Mouse (Mus musculus): ENCODE measurements around the gene 3110082I17Rik. TPM values are rescaled to one million over a fixed set of nuclear protein-coding genes. Genes with fewer than 3 reads are reported as not detected.

The 3110082I17Rik gene
- polyA plus RNA-seq, 1 experiment from 2014 or later = 51.6 TPM

- no peaks in the 10 kb centered on the region for H3K9me3 ChIP-seq (replicated peaks)
- WGBS = 94% methylated on average over 8 of the region's 8 CpGs
- no peak overlapping the region for H3K27ac ChIP-seq
- H3K4me3 ChIP-seq = no peak overlapping the region
- H3K27me3 ChIP-seq (ENCODE audit: low read depth, poor library complexity, severe bottlenecking) = no peaks in the 10 kb centered on the region
- peaks cover 13% of the 10 kb centered on the region for H3K4me1 ChIP-seq
- H3K36me3 ChIP-seq = no peaks in the 10 kb centered on the region
- no peak for DNase-seq (ENCODE audit: low spot score)
Measured at GRCm38 (mm10) chr5:139445258-139445657, 15.1 kb downstream of the 3110082I17Rik start.

- Histone ChIP-seq H3K27ac (no peak overlapping the region), H3K4me3 (no peak overlapping the region), H3K27me3 (ENCODE audit: low read depth, poor library complexity, severe bottlenecking) (no peaks in the 10 kb centered on the region), H3K36me3 (no peaks in the 10 kb centered on the region), H3K9me3 (replicated peaks) (no peaks in the 10 kb centered on the region), H3K4me1 (peaks cover 4% of the 10 kb centered on the region; the same call in 1 of the 2 replicates)
- WGBS = 76% methylated on average over 4 of the region's 4 CpGs
- no peak for DNase-seq (ENCODE audit: low spot score)
Measured at GRCm38 (mm10) chr5:139442962-139443361, 17.4 kb downstream of the 3110082I17Rik start.

DNA sequence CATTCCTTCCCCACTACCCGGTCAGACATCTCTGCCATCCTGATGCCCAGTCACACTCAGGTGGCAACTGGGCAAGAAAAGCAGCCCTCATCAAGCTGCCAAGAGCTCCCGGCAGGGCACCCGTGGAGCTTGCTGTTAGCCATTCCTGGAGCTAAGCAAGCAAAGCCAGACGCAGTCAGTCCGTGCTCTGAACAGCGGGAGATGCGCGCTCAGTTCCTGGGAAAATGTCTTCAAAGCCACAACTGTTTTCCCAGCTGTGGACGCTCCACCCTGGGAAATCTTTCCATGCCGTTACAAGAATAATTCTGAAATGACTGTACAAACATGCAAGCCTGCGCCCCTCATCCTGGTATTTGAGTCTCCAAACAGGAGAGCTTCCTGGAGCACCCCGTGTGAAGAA lies 17.9 kb downstream of the 3110082I17Rik start:
- no peaks in the 10 kb centered on the region for H3K27me3 ChIP-seq (ENCODE audit: low read depth, poor library complexity, severe bottlenecking)
- H3K4me1 ChIP-seq = peaks cover 4% of the 10 kb centered on the region; the same call in 1 of the 2 replicates
- WGBS = 89% methylated on average over 12 of the region's 12 CpGs
- no peaks in the 10 kb centered on the region for H3K36me3 ChIP-seq
- no peak overlapping the region for H3K27ac ChIP-seq
- H3K9me3 ChIP-seq (replicated peaks) = no peaks in the 10 kb centered on the region
- no peak overlapping the region for H3K4me3 ChIP-seq
- DNase-seq (ENCODE audit: low spot score) = no peak

DNA sequence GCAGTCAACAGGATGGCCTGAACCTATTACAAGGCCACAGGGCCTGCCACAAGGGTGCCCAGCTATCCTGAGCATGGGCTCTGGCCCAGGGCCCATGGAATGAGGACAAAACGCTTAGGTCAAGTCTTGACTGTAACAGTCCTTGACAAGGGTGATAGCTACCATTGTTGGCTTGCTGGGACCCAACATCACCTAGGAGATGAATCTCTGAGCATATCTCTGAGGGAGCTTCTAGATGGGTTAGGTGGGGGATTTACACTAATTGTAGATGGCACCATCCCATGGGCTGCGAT lies 18.7 kb downstream of the 3110082I17Rik start:
- H3K27me3 ChIP-seq (ENCODE audit: low read depth, poor library complexity, severe bottlenecking) = no peaks in the 10 kb centered on the region
- H3K27ac ChIP-seq = no peak overlapping the region
- no peak overlapping the region for H3K4me3 ChIP-seq
- H3K36me3 ChIP-seq = peaks cover 2% of the 10 kb centered on the region; the same call in 1 of the 2 replicates
- H3K9me3 ChIP-seq (replicated peaks) = no peaks in the 10 kb centered on the region
- H3K4me1 ChIP-seq = peaks cover 4% of the 10 kb centered on the region; the same call in 1 of the 2 replicates
- no peak for DNase-seq (ENCODE audit: low spot score)
- WGBS = 97% methylated on average over 2 of the region's 2 CpGs

DNA sequence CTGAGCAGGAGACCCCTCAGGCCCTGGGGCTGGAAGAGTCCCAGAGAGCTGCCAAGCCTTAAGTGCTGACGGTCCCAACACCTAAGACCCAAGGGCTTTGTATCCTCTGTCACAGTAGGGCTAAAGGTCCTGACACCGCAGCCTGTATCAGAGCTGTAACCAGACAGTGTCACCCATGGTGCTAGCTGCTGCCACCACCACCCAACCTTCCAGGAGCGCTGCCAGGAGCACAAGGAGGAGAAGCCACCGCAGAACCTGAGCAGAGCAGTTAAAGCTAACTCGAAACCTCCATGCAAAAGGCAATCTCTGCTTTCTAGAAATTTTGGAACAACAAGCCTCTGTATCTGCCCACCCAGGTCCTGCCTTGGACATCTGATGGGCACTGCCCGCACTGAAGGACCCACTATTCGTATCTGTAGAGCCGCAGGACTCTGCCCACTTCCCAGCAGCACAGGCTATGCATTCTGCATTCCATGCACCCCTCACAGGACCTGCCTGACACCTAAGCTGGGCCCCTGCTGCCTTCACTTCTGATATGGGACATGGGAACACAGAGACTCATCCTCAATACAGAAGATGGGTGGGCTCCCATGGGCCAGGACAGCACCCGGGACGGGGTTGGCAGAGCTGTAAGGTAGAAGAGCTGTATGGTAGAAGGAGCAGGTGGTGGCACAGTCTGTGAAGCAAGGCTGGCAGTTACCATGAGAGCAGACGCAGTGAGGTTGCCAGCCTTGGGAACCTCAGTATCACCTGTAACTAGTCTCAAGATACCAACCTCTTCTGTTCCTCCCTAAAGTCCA lies 19.2 kb downstream of the 3110082I17Rik start:
- Histone ChIP-seq H3K4me3 (no peak overlapping the region), H3K9me3 (replicated peaks) (no peaks in the 10 kb centered on the region), H3K4me1 (peaks cover 4% of the 10 kb centered on the region; the same call in 1 of the 2 replicates), H3K27ac (no peak overlapping the region), H3K27me3 (ENCODE audit: low read depth, poor library complexity, severe bottlenecking) (no peaks in the 10 kb centered on the region), H3K36me3 (peaks cover 3% of the 10 kb centered on the region; the same call in 1 of the 2 replicates)
- 94% methylated on average over 11 of the region's 11 CpGs for WGBS
- DNase-seq (ENCODE audit: low spot score) = no peak

DNA sequence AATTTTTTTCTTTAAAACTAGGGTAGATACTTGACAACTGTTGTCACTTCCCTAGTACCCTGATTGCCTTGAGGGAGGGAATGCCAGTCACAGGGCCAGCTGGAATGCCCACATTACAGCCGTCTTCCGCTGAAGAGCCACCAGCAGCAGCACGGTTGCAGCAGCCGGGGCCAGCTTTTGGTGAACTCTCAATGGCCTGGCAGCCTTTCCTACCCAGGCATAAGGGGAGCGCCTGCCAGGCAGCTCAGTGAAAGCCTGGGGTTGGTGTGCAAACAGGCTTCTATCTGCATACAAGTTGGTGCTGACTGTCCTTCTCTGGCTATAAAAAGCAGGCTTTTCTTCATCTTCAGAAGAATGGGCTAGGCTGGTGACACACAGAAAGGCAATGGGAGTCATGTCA lies 19.9 kb downstream of the 3110082I17Rik start:
- Histone ChIP-seq H3K36me3 (peaks cover 3% of the 10 kb centered on the region; the same call in 1 of the 2 replicates), H3K4me3 (no peak overlapping the region), H3K27ac (no peak overlapping the region), H3K9me3 (replicated peaks) (no peaks in the 10 kb centered on the region), H3K4me1 (peaks cover under 1% of the 10 kb centered on the region; the same call in 1 of the 2 replicates), H3K27me3 (ENCODE audit: low read depth, poor library complexity, severe bottlenecking) (no peaks in the 10 kb centered on the region)
- DNase-seq (ENCODE audit: low spot score) = no peak
- 95% methylated on average over 5 of the region's 5 CpGs for WGBS

DNA sequence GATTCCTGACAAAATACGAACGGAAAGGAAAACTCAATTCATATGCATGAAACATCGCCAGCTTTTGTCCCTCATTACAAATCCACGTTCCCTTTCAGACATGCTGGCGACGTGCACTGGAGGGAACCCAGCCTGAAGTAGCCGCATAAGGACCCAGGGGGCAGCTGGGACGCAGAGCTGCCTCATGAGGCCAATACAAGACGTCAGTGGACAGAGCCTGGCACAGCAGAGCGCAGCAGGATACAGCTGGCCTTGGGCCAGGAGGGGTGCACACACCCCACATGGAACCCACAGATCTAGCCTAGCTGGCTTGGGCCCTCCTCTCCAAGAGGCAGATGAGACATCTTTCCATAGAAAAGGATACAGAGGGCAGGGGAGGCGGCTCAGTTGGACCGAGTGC lies 21.9 kb downstream of the 3110082I17Rik start:
- H3K27me3 ChIP-seq (ENCODE audit: low read depth, poor library complexity, severe bottlenecking) = no peaks in the 10 kb centered on the region
- H3K4me3 ChIP-seq = no peak overlapping the region
- no peak overlapping the region for H3K27ac ChIP-seq
- peaks cover 11% of the 10 kb centered on the region for H3K4me1 ChIP-seq
- WGBS = 93% methylated on average over 12 of the region's 12 CpGs
- peaks cover 3% of the 10 kb centered on the region; the same call in 1 of the 2 replicates for H3K36me3 ChIP-seq
- no peaks in the 10 kb centered on the region for H3K9me3 ChIP-seq (replicated peaks)
- DNase-seq (ENCODE audit: low spot score) = no peak

DNA sequence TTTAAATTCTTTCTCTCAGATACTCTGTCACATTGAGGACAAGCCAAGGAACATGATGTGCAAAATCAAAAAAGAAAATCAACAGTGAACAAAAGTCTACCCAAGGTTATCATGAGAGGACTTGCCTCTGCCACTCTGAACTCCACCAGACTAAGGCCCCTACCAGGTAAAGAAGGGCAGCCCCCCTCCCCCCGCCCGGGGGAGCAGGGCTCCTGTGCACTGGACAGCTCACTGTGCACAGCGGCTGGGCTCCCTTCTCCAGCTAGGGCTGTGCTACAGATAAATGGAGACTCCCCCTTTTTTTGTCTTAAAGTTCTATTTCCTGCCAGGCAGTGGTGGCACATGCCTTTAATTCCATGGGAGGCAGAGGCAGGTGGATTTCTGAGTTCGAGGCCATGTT lies 22.6 kb downstream of the 3110082I17Rik start:
- no peaks in the 10 kb centered on the region for H3K27me3 ChIP-seq (ENCODE audit: low read depth, poor library complexity, severe bottlenecking)
- WGBS = 94% methylated on average over 4 of the region's 4 CpGs
- no peak for DNase-seq (ENCODE audit: low spot score)
- peaks cover 3% of the 10 kb centered on the region; the same call in 1 of the 2 replicates for H3K36me3 ChIP-seq
- H3K4me3 ChIP-seq = no peak overlapping the region
- H3K27ac ChIP-seq = no peak overlapping the region
- H3K9me3 ChIP-seq (replicated peaks) = no peaks in the 10 kb centered on the region
- H3K4me1 ChIP-seq = peaks cover 13% of the 10 kb centered on the region

DNA sequence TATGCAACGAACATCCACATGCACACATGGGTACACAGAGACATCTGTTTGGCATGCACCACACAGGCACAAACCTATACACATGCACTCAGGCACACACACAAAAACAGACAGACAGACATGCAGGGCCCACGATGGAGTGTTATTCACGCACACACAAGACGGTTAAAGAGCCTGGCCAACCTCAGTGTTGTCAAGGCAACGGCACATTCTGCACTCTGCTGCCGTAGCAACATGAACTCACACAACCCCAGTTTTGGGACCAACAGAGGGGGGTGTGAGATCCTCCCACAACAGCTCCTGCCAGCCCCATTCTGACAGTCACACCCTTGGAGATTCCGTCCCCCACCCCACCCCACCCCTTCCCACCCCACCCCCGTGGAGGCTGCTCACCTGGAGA lies 25.4 kb downstream of the 3110082I17Rik start:
- H3K36me3 ChIP-seq = peaks cover 3% of the 10 kb centered on the region; the same call in 1 of the 2 replicates
- no peak for DNase-seq (ENCODE audit: low spot score)
- no peaks in the 10 kb centered on the region for H3K9me3 ChIP-seq (replicated peaks)
- H3K4me3 ChIP-seq = no peak overlapping the region
- no peaks in the 10 kb centered on the region for H3K27me3 ChIP-seq (ENCODE audit: low read depth, poor library complexity, severe bottlenecking)
- WGBS = 69% methylated on average over 8 of the region's 8 CpGs
- peaks cover 27% of the 10 kb centered on the region for H3K4me1 ChIP-seq
- no peak overlapping the region for H3K27ac ChIP-seq

DNA sequence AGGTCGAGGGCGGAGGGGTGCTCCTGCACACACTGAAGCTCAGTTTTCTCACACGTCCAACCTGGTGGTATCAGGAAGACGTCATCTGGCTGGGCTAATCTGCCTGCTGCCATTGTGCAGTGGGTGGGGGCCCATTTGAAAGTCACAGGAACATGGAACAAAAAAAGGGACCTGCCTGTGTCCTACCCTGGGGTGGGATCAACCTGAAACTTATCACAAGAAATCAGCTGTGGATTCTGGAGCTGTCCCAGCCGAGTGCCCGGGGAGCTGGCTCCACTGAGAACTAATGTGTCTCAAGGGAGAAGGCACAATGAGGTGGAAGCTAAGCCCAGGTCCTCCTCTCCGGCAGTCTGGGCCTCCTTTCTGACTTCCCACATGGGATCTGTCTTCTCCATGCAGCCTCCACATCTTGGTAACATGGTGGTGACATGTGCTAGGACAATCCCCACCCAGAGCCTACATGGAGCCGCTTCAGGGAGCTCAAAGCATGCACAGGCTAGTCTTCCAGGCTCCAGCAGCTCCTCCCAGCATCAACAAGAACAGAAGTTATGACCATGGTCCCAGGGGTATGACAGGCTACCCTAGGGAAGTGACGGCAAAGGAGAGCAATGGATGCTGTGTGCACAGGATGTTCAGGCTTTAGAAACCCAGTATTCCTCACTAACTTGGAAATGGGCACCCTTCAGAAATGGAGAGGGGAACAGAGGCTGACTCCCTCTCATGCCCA lies 26.3 kb downstream of the 3110082I17Rik start:
- no peak overlapping the region for H3K4me3 ChIP-seq
- no peak overlapping the region for H3K27ac ChIP-seq
- 85% methylated on average over 9 of the region's 9 CpGs for WGBS
- H3K9me3 ChIP-seq (replicated peaks) = no peaks in the 10 kb centered on the region
- H3K4me1 ChIP-seq = peaks cover 34% of the 10 kb centered on the region
- no peaks in the 10 kb centered on the region for H3K27me3 ChIP-seq (ENCODE audit: low read depth, poor library complexity, severe bottlenecking)
- H3K36me3 ChIP-seq = peaks cover 3% of the 10 kb centered on the region; the same call in 1 of the 2 replicates
- no peak for DNase-seq (ENCODE audit: low spot score)

DNA sequence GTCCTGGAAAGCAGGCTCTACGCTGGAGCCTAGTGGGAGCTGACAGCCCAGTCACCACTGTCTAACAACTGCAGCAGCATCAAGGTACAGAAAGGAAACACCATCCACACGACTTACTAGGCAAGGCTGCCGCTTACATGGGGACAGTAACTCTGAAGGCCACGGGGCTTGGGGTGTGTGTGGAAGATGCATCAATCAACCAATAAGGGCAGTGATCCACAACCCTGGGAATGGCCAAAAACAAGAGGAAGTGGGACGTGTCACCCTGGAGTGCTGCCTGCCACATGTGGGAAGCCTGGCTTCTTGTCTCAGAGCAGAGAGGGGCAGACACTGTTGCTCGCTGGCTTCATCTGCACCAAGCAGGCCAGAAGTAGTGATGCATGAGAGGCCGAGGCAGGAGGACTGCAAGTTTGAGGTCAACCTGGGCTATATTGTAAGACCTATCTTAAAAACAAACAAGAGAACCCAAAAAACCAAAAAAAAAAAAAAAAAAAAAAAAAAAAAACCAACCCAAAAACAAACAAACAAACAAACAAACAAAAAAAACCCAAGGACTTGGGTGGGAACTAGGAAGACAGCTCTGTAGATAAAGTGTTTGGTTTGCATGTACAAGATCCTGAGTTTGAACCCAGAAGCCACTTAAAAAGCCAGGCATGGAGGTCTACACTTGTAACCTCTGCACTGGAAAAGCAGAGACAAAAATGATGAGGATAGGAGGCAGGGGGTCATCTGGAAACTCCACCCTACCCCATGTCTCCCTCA lies 27.4 kb downstream of the 3110082I17Rik start:
- Histone ChIP-seq H3K27me3 (ENCODE audit: low read depth, poor library complexity, severe bottlenecking) (no peaks in the 10 kb centered on the region), H3K4me3 (no peak overlapping the region), H3K4me1 (peaks cover 36% of the 10 kb centered on the region), H3K9me3 (replicated peaks) (no peaks in the 10 kb centered on the region), H3K36me3 (peaks cover 3% of the 10 kb centered on the region; the same call in 1 of the 2 replicates), H3K27ac (no peak overlapping the region)
- WGBS = 66% methylated on average over 7 of the region's 7 CpGs
- no peak for DNase-seq (ENCODE audit: low spot score)

DNA sequence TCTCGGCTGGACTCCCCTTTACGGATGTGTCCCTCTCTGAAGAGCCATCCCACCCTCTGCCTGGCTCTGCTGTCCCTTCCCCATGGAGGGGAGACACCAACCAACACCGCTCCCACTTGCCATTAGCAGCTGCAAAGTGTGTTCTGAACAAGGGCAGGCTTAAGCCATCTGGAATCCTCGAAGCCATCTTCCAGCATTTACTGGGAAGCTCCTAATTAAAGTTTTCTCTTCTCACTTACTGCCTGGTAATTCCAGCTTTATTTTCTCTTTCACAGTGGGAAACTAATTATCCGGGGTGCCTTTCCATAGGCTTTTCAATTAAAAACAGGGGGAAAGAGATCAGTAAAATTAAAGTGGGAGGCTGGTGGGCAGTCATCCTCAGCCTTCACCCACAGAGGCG lies 28.0 kb downstream of the 3110082I17Rik start:
- peaks cover 3% of the 10 kb centered on the region; the same call in 1 of the 2 replicates for H3K36me3 ChIP-seq
- WGBS = 68% methylated on average over 6 of the region's 6 CpGs
- no peak for DNase-seq (ENCODE audit: low spot score)
- H3K27ac ChIP-seq = no peak overlapping the region
- H3K9me3 ChIP-seq (replicated peaks) = no peaks in the 10 kb centered on the region
- peaks cover 36% of the 10 kb centered on the region for H3K4me1 ChIP-seq
- no peak overlapping the region for H3K4me3 ChIP-seq
- H3K27me3 ChIP-seq (ENCODE audit: low read depth, poor library complexity, severe bottlenecking) = no peaks in the 10 kb centered on the region
